Mouse (Mus musculus): ENCODE measurements around the gene Srp54b. TPM values are rescaled to one million over a fixed set of nuclear protein-coding genes. Genes with fewer than 3 reads are reported as not detected.

Srp54b gene
- polyA plus RNA-seq (2012; rRNA removed; ENCODE audit: low replicate concordance) = 10.7 and 28.1 TPM in 2 replicates

DNA sequence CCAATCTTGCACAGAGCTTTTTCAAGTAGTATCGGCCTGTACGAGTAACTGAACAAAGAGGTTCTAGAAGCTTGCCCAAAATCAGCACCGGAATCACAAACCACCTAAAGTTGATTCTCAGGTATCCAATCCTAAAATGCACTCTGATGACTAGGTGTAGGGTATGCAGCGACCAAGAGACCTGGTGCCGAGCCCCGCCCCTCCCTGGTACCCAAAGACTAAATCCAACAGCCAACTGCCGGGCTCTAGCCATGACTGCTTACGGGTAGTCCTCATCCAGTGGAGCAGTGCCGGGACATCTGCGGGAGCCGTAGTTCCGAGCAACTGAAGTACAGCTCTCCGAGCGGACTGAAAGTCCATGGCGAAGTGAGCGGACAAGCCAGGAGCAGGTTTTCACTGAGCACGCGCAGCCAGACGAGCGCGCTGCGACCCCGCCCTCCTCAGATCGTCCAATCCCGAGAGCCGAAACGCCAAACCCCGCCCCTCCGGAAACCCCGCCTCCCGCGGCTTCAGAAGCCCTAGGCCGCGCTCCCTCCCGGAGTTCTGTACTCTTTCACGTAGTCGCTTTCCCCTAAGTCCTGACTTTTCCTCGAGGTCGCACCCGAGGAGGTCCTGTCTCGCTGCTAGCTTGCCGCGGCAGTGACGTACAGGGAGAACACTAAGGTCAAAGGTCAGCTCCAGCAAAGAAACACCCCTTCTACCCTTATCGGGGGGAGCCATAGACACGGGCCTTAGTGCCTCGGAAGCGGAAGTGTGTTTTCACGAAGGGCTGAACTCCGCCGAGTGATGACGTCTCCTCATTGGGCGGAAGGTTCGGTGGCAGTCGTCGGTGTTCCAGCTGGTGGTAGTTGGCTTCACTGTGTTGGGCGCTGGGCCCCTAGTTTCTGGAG, at the start of gene Srp54b:
Srp54b (plus strand) TSS at position 546 of the 890 bp plus-strand sequence.

DNA sequence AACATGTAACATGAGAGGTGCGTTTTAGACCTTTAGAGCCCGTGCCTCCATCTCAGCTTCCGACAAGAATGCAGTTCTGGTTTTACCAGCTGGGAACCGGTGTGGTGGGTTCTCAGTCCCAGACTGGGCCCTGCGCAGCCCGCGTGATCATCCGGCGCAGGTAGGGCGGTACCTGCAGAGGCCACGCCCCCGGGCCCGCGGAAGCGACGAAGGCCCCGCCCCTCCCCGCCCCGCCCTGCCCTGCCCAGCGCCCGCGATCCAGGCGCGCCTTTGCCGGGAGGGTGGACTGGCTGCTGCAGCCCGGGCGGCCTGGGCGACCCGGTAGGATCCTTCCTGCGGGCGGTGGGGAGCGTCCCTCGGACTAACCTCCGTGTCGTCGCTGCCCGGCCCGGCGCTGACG, 30.7 kb upstream of the Srp54b start, which contains the start of gene Fam177a:
Fam177a (plus strand) TSS at position 228 of the 400 bp plus-strand sequence.

DNA sequence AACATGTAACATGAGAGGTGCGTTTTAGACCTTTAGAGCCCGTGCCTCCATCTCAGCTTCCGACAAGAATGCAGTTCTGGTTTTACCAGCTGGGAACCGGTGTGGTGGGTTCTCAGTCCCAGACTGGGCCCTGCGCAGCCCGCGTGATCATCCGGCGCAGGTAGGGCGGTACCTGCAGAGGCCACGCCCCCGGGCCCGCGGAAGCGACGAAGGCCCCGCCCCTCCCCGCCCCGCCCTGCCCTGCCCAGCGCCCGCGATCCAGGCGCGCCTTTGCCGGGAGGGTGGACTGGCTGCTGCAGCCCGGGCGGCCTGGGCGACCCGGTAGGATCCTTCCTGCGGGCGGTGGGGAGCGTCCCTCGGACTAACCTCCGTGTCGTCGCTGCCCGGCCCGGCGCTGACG, 44.4 kb downstream of the Srp54b start, which contains the start of gene 1700047I17Rik2:
1700047I17Rik2 (plus strand) TSS at position 287 of the 400 bp plus-strand sequence.

DNA sequence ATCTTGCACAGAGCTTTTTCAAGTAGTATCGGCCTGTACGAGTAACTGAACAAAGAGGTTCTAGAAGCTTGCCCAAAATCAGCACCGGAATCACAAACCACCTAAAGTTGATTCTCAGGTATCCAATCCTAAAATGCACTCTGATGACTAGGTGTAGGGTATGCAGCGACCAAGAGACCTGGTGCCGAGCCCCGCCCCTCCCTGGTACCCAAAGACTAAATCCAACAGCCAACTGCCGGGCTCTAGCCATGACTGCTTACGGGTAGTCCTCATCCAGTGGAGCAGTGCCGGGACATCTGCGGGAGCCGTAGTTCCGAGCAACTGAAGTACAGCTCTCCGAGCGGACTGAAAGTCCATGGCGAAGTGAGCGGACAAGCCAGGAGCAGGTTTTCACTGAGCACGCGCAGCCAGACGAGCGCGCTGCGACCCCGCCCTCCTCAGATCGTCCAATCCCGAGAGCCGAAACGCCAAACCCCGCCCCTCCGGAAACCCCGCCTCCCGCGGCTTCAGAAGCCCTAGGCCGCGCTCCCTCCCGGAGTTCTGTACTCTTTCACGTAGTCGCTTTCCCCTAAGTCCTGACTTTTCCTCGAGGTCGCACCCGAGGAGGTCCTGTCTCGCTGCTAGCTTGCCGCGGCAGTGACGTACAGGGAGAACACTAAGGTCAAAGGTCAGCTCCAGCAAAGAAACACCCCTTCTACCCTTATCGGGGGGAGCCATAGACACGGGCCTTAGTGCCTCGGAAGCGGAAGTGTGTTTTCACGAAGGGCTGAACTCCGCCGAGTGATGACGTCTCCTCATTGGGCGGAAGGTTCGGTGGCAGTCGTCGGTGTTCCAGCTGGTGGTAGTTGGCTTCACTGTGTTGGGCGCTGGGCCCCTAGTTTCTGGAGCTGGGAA, 75.0 kb downstream of the Srp54b start, which contains the start of gene Srp54c:
Srp54c (plus strand) TSS at position 543 of the 894 bp plus-strand sequence.

Other genes starting within 250 kb of the Srp54b start
- gene Gm20403, start 168.6 kb upstream of the Srp54b start, polyA plus RNA-seq (2012; rRNA removed; ENCODE audit: low replicate concordance) = not detected in 2 replicates
- gene Baz1a, start 140.8 kb upstream of the Srp54b start, polyA plus RNA-seq (2012; rRNA removed; ENCODE audit: low replicate concordance) = 0.55 and 0.64 TPM in 2 replicates
- 1.1 and 1.2 TPM in 2 replicates for gene 2700097O09Rik, start 75.0 kb upstream of the Srp54b start, polyA plus RNA-seq (2012; rRNA removed; ENCODE audit: low replicate concordance)
- gene Srp54a, start 74.8 kb upstream of the Srp54b start, polyA plus RNA-seq (2012; rRNA removed; ENCODE audit: low replicate concordance) = 7.2 and 12.8 TPM in 2 replicates
- 2.3 and 4.0 TPM in 2 replicates for gene Fam177a, start 30.6 kb upstream of the Srp54b start, polyA plus RNA-seq (2012; rRNA removed; ENCODE audit: low replicate concordance)
- not detected in 2 replicates for gene 1700047I17Rik2, start 44.5 kb downstream of the Srp54b start, polyA plus RNA-seq (2012; rRNA removed; ENCODE audit: low replicate concordance)
- gene Srp54c, start 75.1 kb downstream of the Srp54b start, polyA plus RNA-seq (2012; rRNA removed; ENCODE audit: low replicate concordance) = 0.79 and 1.9 TPM in 2 replicates
- gene 1110008L16Rik, start 144.5 kb downstream of the Srp54b start, polyA plus RNA-seq (2012; rRNA removed; ENCODE audit: low replicate concordance) = 4.2 and 7.1 TPM in 2 replicates
- 0.19 and 0.43 TPM in 2 replicates for gene Ppp2r3c, start 147.9 kb downstream of the Srp54b start, polyA plus RNA-seq (2012; rRNA removed; ENCODE audit: low replicate concordance)
- gene Psma6, start 229.1 kb downstream of the Srp54b start, polyA plus RNA-seq (2012; rRNA removed; ENCODE audit: low replicate concordance) = 10.4 and 11.2 TPM in 2 replicates

All from duodenum, adult 2 months (tissue).